Mouse (Mus musculus): ENCODE results near the gene Tnfaip8l2. TPM values are rescaled to one million over a fixed set of nuclear protein-coding genes. Genes with fewer than 3 reads are reported as not detected.
"Not testable (repeated sequence)": the region's sequence is repeated elsewhere in the genome, so short reads cannot be mapped to it uniquely, and the experiment has no call there.

Tnfaip8l2 gene
- total RNA-seq, 2 experiments from 2014 or later: 2.3 to 3.0 TPM

DNA sequence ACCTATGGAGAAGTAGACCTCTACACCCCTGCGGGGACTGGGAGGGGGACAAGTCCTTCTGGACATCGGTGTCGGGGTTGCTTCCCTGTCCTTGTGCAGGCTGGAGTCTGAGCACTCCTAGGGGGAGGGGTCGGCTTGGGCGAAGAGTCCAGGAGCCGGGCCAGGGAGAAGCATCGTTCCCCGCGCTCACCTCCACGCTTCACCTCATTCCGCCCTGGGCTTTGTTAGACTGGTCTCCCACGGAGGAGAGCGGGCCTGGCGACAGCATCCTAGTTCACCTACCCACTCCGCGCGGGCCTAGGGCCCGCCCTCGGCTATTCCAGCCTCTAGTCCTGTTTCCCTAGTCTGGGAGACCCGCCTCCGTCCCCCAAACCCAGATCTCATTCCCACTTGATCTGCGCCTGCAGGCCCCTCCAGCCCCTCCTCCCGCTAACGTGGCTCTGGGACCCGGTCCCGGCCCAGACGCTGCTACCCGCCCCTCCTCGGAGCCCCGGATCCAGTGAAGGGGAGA, 18.9 kb upstream of the Tnfaip8l2 start:
- peak in 1 of 2 experiments; percentile 31 for DNase-seq (ENCODE audit: low spot score in 2 of 2)

DNA sequence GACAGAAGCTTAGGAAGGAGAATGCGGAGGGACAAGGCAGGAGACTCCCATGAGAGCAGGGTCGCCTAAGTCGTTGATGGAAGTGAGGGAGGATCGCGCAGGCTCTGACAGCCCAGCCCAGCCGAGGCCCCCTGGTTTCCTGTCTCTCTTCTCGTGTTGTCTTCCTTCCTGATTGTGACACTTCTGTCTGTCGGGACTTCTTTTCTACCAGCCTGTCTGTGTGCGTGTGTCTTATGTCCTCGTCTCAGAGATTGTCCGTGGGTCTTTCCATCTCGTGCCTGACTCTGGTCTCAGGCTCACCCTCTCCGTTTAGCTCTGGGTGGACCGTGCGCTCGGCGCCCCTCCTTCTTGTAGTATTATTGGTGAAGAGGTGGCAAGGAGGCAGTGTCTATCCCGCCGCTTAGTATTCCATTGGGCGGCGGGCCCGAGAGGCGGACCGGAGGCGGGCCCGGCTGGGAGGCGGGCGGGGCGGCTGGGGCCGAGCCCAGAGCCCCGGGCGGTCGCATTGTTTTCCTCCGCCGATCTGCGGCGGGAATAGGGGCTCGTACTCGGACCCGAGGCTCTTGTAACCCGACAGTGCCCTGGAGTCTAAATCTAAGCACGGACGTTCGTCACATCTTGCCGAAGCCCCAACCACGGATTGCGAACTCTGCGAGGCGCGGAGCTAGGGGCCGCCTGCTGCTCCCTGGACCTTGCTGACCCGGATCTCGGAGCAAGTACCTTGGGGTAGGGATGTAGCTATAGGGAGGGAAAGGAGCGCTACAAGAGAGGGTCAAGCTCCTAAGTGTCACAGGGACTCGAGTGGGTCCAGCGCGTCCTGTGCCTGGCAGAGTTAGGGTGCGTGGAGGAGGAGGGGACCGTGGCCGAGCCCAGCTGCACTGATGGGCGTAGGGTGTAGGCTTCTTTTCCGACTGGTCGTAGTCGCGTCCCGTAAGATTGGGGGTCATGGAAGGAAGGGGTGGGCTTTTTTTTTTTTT, 18.1 kb upstream of the Tnfaip8l2 start, which contains the start of gene Sema6c:
Gene Sema6c, plus strand, starts transcription at position 471 of the 977 bp plus-strand sequence.
- DNase-seq (ENCODE audit: low spot score in 2 of 2): peak; percentile 83 to 93

DNA sequence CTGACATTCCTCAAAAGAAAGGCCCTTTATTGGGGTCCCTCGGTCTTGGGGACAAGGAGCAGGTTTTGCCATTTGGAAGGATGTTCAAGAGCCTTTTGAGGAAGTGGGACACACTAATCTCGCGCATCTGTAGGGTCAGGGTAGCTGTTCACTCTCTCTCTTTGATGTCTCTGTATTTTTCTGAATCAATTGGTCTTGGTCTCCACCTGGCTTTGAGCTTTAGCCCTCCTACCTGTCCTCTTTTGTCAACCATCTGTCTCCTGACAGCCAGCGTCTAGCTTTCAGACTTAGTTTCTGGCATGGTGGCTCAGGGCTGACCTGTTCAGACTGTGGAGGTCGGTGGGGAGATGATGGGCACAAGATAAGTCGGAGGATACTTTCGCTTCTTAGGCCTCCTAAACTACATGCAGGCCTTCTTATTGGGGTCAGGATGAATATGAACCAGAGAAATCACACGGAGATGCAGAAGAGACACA, 17.4 kb upstream of the Tnfaip8l2 start:
- DNase-seq (ENCODE audit: low spot score in 2 of 2): no peak

DNA sequence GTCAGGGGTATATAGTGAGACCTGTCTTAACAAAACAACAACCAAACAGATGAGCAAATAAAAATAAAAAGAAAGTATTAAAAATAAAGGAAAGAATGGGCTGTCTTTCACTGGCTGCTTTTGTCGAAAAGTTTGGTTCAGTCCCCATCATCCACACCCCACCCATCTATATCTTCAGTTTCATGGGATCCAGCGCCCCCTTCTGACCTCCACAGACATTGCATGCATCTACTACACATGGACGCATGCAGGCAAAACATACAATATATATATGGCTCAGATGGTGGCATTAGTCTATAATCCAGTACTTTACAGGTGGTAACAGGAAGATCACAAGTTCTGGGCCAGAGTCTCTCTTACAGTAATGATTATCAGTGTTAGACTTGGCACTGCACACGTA, 11.7 kb upstream of the Tnfaip8l2 start:
- DNase-seq (ENCODE audit: low spot score in 2 of 2): no peak

DNA sequence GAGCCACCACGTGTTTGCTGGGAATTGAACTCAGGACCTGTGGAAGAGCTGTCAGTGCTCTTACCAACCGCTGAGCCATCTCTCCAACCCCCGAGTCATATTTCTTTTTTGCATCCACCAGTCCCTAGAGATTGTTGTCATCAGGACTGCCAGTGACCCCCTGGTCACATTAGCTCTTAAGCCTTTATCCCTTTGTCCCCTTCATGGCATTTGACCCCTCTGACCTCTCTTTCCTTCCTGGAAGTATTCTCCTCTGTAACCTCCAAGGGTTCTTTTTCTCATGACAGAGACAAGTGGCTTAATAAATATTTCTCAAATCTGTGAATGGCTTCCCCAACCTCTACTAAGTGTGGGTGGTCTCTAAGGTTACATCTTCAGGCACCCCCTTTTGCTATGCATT, 5.8 kb upstream of the Tnfaip8l2 start:
- no peak for DNase-seq (ENCODE audit: low spot score in 2 of 2)

DNA sequence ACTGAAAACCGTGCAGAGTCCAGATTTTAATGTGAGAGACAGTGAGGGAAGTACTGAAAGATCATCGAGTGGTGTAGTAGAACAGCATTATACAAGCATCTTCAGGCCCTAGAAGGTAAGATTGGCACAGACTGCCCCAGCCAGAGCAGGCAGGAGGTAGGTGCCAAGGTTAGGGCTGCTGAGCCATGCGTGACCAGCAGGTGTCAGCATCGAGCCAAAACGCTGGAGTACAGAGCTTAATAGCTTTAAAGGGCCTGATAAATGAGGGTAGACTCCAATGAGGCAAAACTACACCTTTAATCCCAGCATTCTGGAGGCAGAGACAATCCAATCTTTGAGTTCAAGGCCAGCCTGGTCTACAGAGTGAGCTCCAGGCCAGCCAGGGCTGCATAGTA, 454 bp upstream of the Tnfaip8l2 start:
- peak; percentile 86 to 88 for DNase-seq (ENCODE audit: low spot score in 2 of 2)

DNA sequence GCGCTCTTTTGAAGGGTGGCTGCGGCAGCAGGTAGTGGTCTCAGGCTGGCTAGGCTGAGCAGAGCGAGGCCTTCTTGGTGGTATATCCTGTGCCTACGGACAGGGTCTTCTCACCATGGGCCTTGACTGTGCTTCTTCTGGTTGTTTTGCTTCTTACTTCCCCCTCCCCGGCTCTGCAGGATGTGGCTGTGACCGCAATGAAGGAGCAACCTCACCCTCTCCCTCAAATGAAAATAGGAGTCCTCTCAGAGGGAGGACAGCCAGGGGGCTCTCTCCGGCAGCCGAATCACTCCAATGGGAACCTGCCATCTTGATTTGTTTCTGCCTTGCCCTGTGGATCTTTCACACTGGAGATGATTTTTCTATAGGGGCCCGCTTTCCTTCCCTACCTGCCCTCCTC, 686 bp downstream of the Tnfaip8l2 start:
- no peak for DNase-seq (ENCODE audit: low spot score in 2 of 2)

DNA sequence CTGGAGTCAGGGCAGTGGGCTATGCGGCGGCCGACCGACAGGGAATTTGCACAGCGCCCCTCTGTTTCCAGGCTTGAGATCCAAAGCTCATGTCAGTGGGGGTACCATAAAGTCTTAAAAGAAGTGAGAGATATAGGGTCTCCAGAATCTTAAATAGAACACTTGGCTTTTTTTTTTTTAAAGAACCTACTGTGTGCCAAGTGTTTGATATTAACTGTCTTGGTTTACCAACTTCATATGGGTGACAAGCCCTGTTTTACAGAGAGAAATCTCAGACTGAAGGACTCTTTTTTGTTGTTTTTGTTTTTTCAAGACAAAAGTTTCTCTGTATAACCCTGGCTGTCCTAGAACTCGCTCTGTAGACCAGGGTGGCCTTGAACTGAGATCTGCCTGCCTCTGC, 1.4 kb downstream of the Tnfaip8l2 start:
- DNase-seq (ENCODE audit: low spot score in 2 of 2): no peak

DNA sequence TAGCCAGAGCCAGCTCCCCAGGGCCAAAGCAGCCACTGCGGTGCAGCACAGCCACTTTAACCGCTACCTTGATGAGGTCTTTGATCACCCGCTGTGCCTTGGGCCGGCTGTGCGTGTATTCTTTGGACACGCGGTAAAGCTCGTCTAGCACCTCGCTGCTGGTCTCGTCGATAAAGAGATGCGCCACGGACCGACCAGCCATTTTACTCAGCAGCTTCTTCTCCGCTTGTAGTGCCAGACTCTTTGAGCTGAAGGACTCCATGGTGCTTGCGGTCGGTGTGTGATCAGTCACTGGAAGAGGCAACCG, 1.9 kb downstream of the Tnfaip8l2 start:
- DNase-seq (ENCODE audit: low spot score in 2 of 2): no peak

DNA sequence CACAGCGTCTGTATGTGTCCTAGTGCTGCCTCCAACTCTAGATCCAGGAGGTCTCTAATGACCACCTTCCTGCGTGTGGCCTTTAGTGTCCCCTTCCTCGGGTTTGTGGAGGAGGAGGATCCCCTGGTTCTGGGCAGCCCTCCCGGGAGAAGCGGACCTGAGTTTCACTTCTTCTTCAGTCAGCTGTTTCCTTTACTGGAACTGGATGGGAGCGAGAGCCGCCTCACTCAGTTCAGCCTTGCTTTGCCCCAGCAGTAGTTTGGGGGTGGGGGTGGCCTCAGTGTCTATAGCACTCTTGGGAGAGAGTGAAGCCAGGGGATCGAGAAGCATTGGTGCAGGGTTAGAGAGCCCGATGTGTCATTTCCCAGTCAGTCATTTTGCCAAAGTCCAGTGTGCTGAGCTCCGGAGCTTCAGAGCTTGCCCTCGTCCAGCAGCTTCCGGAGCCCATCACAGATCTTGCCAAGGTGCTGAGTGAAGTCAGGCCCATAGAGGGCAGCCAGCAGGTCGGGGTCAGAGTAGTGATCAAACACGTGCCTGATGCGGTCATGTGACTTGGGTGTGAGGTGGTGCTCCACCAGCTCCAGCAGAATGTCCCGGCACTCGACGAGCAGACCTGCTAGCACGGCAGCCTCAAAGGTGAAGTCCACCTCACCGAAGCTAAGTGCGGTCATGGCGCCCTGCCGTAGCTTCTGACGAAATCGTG, 2.4 kb downstream of the Tnfaip8l2 start:
- DNase-seq (ENCODE audit: low spot score in 2 of 2): no peak

DNA sequence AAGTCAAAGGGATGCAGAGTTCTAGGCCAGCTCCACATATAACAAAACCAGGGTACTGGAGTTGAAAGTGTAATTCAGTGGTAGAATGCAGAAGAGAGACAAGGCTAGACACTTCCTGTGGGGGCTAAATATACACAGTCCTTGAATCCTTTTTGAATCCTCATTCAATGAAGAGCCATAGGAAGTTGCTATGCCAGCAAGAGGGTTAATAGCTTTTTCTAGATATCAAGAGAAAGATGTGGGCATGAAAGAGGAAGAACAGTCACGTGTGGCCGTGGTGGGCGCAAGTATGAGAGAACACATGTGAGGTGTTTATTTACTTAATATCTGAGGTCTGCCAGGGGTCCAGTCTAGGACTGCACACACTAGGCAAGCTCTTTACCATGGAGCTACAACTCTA, 5.8 kb downstream of the Tnfaip8l2 start:
- DNase-seq (ENCODE audit: low spot score in 2 of 2): no peak

DNA sequence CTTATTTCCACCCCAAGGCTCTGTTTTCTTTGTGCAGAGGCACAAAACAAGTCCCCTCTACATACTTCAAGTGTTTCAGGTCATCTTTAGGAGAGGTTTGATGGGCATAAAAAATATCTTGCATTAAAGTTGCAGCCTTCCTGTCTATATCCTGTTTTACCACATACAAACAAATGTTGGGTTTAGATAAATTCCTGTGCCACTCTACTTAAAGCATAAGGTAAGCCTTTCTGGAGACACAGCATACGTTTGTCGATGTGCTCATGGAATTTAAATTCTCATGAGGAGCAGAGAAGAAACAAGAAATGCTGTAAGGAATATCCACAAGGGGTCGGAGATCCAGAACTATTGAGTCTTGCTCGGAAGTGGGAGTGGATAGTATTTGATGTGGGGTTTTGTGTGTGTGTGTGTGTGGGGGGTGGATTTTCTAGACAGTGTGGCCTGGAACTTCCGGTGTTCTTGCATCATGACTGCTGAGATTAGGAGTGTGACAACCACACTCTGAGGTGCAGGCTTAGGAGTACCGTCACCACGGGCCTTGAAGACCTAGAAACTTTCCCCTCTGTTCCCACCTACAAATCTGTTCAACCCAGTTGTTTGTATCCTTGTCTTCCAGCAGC, 6.6 kb downstream of the Tnfaip8l2 start:
- no peak for DNase-seq (ENCODE audit: low spot score in 2 of 2)

DNA sequence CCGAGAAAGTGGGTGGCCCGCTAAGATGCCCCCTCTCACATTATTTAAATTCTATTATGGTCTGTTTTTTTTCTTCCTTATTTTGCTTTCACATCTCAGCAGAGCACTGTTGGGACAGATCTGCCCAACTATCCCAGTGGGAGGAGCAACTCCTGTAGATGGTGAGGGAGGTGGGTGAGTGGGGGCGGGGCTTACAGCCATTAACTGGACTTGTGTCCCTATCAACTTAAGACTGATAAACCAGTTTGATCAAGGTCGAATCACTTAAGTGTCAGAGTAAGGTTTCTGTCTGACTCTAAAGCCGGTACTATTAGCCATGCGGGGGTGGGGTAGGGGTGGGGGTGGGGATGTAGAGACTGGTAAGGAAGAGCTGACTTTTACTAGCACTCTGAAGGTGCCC, 7.1 kb downstream of the Tnfaip8l2 start:
- DNase-seq (ENCODE audit: low spot score in 2 of 2): peak in 1 of 2 experiments; percentile 59

DNA sequence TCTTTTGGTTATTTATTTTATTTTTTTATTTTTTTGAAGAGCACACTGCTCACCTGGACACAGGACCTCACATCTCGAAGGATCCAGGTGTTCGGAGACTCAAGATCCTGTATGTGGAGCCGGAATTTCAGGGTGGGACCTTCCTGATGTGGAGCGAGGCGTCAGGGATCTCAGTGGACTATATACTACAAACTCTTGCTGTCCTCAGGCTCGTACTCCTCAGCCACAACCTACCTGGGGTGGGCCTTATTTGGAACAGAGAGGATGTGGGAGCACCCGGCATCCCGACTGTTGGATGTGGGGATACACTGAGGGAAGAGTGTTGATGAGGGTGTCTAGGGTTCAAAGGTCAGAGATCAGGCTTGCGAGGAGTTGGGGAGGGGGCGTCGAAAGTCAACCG, 8.0 kb downstream of the Tnfaip8l2 start:
- DNase-seq (ENCODE audit: low spot score in 2 of 2): not testable (repeated sequence)

DNA sequence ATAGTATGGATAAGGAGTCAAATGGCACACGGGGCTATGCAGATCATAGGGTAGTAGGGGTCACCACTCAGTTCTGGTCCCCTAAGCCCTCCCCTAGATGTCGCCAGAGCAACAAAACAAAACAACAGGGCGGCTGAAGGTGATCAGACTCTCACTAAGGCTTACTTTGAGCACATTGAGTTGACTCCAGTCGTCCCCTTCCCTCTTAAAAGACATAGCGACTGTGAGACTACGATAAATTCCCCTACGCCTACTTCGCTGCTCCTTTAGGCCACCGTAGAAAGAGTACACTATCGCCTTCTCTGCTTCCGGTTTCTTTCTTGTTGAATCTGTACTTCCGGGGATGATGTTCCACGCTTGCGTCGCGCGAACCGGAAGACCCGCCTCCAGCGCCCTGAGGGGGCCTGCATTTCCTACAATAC, 8.5 kb downstream of the Tnfaip8l2 start, which contains the start of the genes Scnm1 and Lysmd1:
Gene Scnm1, minus strand, starts transcription at position 332 of the 422 bp plus-strand sequence.
Gene Lysmd1, plus strand, starts transcription at position 409 of the 422 bp plus-strand sequence.
- peak; percentile 81 to 95 for DNase-seq (ENCODE audit: low spot score in 2 of 2)

DNA sequence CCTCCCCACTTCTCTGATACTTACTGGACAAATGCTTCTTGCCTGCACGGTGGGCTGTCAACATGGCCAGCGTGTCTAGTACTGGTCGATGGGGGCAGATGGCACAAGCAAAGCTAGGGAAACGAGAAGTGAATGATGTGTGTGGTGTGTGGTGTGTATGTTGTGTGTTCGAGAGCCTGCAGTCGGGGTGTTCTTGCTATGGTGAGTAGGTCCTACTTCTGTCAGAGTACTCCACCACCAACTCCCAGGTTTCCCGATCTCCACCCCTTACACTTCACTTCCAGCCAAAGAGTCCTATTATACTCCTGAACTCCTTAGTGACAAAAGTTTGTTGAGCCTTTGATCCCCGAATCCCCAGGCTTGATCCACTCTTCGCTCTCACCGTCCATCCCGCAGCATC, 9.0 kb downstream of the Tnfaip8l2 start:
- DNase-seq (ENCODE audit: low spot score in 2 of 2): no peak

DNA sequence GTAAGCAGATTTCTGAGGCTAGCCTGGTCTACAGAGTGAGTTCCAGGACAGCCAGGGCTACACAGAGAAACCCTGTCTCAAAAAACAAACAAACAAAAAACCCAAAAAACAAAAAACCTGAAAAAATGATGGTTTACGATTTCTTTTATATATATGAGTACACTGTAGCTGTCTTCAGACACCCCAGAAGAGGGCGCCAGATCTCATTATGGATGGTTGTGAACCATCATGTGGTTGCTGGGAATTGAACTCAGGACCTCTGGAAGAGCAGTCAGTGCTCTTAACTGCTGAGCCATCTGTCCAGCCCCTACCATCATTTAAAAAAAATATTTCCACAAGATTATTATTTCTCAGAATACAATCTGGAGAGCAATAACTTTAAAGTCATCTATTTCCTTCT, 9.8 kb downstream of the Tnfaip8l2 start:
- not testable (repeated sequence) for DNase-seq (ENCODE audit: low spot score in 2 of 2)

DNA sequence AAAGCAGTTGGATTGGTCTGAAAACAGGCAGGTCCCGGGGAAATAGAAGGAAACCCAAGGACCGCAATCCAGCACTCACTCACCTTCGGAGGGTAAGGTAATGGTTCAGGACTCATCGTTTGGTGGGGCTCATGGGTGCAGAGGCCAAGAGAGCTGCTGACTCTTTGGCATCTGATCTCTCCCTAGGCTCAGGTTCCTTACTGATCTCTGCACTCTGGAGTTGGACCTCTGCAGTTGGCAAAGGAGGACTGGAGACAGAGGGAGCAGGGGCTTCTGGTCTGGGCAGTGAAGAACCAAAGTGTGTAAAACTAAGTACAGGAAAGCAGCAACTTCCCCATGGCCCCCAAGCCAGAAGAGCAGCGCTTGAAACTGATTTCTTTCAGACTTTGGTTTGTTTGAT, 12.1 kb downstream of the Tnfaip8l2 start:
- DNase-seq (ENCODE audit: low spot score in 2 of 2): no peak

DNA sequence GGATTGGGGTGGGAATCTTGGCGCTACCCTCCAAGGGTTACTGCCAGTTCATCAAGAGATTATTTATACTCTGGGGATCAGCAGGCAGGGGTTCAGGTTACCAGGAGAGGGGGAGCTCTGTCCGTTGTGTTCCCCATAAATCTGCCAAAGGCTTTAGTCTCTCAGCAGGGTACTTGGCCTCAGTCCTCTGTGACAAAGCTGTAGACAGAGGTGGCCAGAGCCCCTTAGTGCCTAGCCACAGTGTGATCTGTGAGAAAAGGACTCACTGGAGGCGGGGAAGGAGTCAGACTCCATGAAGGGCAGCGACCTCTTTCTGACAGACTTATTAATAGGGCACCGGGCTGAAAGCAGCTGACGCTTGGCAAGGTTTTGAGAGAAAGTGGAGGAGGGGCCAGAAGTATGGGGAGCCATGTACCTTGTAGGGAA, 12.9 kb downstream of the Tnfaip8l2 start:
- DNase-seq (ENCODE audit: low spot score in 2 of 2): no peak

DNA sequence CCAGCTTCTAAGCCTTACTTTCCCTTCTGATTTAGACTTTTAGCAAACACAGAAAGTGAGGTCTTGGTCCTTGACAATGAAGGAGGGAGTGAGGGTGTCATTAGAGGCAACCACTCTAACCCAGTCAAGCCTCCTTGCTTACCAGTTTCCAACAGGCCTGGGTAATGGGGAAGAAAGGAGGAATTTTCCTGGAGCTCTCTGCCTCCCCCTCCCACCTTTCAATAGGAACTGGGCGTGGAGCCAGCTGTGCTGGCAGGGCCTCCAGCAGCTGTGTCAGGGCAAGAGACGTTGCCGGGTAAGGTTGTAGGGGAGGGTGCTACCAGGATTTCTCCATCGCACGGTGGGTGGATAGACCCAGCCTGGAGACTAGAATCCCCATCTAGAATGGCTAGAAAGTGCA, 17.2 kb downstream of the Tnfaip8l2 start:
- no peak for DNase-seq (ENCODE audit: low spot score in 2 of 2)

DNA sequence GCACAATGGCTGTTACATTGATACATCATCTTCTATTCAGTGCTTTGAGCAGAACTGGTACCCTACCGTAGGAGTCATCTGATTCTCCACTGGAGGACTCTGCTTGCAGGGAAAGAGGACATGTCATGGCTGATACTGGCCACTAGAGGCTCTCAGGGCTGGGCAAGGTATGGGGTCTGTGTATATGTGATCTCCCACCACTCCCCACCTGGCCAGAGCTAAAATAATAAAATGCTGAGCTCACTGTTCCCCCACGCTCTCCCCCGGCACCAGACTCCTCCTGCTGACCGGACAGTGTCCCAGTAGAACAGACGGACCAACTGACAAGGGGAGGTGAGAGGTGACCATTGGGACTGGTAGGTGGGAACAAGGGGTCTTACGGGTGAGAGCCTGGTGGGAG, 17.9 kb downstream of the Tnfaip8l2 start, which contains the start of gene Tmod4:
Gene Tmod4, plus strand, starts transcription at position 231 of the 400 bp plus-strand sequence.
- DNase-seq (ENCODE audit: low spot score in 2 of 2): no peak
